Mouse (Mus musculus) hindbrain, embryonic 13.5 days (tissue): Measurements from ENCODE around the gene Rab44. TPM values are rescaled to one million over a fixed set of nuclear protein-coding genes. Genes with fewer than 3 reads are reported as not detected.

Experiments
- ATAC-seq: fragments of 200-750 bp; cut with Nextera tagmentation; 2 replicates; pipeline ENCODE4 v1.8.0; 2017; ENCODE audit warnings: moderate TSS enrichment; ENCODE audit not compliant: low FRiP score
- H3K27ac ChIP-seq: fragments of 300-500 bp; sonication (generic); 2 replicates; pipeline ENCODE4 v1.5.1; 2015; ENCODE audit warnings: inconsistent platforms, mild to moderate bottlenecking, moderate library complexity
- H3K27me3 ChIP-seq: fragments of 300-500 bp; sonication (generic); 2 replicates; pipeline ENCODE4 v1.6.1; 2015; ENCODE audit warnings: mild to moderate bottlenecking, inconsistent platforms
- H3K36me3 ChIP-seq: fragments of 300-500 bp; sonication (generic); 2 replicates; pipeline ENCODE4 v1.6.1; 2015; ENCODE audit warnings: mild to moderate bottlenecking, inconsistent platforms
- H3K4me1 ChIP-seq: fragments of 300-500 bp; sonication (generic); replicated peaks from 2 replicates; pipeline ENCODE4 v1.6.1; 2015; ENCODE audit warnings: inconsistent platforms
- H3K4me2 ChIP-seq: fragments of 300-500 bp; sonication (generic); 2 replicates; pipeline ENCODE4 v1.6.1; 2015; ENCODE audit warnings: inconsistent platforms, mild to moderate bottlenecking, moderate library complexity
- H3K4me3 ChIP-seq: fragments of 300-500 bp; sonication (generic); 2 replicates; pipeline ENCODE4 v1.5.1; 2015; ENCODE audit warnings: mild to moderate bottlenecking, inconsistent platforms
- H3K9ac ChIP-seq: fragments of 300-500 bp; sonication (generic); 2 replicates; pipeline ENCODE4 v1.6.1; 2015; ENCODE audit warnings: mild to moderate bottlenecking, inconsistent platforms
- H3K9me3 ChIP-seq: fragments of 300-500 bp; sonication (generic); 2 replicates; pipeline ENCODE4 v1.6.1; 2016; ENCODE audit warnings: inconsistent platforms
- WGBS: fragments of 180-500 bp; shearing (Covaris S2); methylation state at CpG from one replicate; pipeline ENCODE4 v1.1.7; 2015; 5-methylcytosine and 5-hydroxymethylcytosine counted together
- polyA plus RNA-seq: library from polyadenylated mRNA; unstranded; fragments of >200 nt; fragmentation: Nextera tagmentation; extraction: Ambion mirVana; gene quantifications from 2 replicates; pipeline ENCODE4 v1.2.1, GENCODE M21; 2015

Gene Rab44
- polyA plus RNA-seq, 1 experiment from 2014 or later = 0.22 TPM

DNA sequence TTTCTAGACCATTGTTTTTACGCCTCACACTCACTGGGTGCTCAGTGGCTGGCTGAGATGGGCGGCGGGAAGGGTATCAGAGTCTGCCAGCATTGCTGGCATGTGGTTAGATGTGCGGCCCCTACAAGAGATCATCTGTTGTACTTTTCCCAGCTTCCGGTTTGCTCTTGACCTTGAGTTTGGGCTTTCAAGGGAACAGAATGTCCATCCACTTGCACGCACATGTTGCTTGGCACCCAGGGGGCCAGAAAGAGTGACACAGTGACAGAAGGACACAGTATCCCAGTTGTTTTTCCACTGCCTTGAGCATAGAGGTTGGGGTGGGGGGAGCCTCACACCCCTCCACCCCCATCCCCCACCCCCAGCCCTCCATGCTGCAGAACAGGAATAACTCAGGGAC is 33.8 kb downstream of the Rab44 start:
- H3K4me2 ChIP-seq = no peak overlapping the region
- no peak overlapping the region for H3K27ac ChIP-seq
- no peaks in the 10 kb centered on the region for H3K9me3 ChIP-seq
- WGBS = 74% methylated on average over 6 of the region's 6 CpGs
- no peaks in the 10 kb centered on the region for H3K36me3 ChIP-seq
- no peak for ATAC-seq
- no peaks in the 10 kb centered on the region; the same call in 1 of the 2 replicates for H3K4me1 ChIP-seq
- H3K27me3 ChIP-seq = no peaks in the 10 kb centered on the region
- H3K9ac ChIP-seq = no peak overlapping the region
- no peak overlapping the region for H3K4me3 ChIP-seq

DNA sequence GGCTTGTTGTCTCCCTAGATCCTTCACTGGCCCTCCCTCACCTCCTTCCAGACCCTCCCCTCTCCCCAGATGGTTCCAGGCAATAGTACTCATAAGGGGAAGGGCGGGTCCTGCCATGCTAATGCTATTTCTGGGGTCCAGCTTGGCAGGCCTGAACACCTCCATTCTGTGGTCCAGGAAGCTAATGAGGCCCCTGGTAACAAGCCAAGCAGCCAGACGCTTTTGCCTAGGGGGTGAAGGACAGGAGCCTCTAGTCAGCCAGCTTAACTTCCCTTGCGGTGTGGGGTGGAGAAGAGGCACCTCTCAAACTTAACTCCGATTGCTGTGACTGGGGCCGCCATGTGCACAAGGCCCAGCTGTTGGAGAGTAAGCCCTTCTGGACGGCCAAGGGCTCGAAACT is 35.8 kb downstream of the Rab44 start:
- Histone ChIP-seq H3K4me1 (peaks cover 9% of the 10 kb centered on the region), H3K27ac (no peak overlapping the region), H3K4me3 (no peak overlapping the region), H3K36me3 (no peaks in the 10 kb centered on the region), H3K9me3 (no peaks in the 10 kb centered on the region), H3K9ac (no peak overlapping the region), H3K4me2 (no peak overlapping the region), H3K27me3 (no peaks in the 10 kb centered on the region)
- no peak for ATAC-seq
- 67% methylated on average over 7 of the region's 7 CpGs for WGBS

DNA sequence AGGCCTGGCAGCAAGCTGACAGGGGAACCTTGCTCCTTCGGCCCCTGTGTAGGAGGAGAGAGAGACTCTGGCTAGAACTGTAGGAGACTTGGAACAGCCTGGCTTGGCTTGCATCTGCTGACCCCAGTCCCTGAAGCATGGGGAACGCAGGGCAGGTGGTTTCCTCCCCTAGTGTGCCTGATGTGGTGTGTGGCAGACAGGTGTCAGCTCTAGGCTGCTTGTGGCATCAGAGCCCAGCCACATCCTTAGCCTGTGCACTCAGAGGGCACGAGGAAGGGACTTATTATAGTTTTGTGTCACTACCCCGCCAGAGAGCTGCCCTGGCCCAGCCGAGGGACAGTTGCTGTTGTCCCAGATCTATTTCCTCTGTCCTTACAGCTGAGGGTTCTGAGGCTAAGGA is 38.6 kb downstream of the Rab44 start:
- Histone ChIP-seq H3K4me3 (no peak overlapping the region), H3K27me3 (no peaks in the 10 kb centered on the region), H3K9me3 (no peaks in the 10 kb centered on the region), H3K4me2 (no peak overlapping the region), H3K4me1 (peaks cover 32% of the 10 kb centered on the region), H3K27ac (no peak overlapping the region), H3K36me3 (no peaks in the 10 kb centered on the region), H3K9ac (no peak overlapping the region)
- no peak for ATAC-seq
- WGBS = 76% methylated on average over 5 of the region's 5 CpGs

DNA sequence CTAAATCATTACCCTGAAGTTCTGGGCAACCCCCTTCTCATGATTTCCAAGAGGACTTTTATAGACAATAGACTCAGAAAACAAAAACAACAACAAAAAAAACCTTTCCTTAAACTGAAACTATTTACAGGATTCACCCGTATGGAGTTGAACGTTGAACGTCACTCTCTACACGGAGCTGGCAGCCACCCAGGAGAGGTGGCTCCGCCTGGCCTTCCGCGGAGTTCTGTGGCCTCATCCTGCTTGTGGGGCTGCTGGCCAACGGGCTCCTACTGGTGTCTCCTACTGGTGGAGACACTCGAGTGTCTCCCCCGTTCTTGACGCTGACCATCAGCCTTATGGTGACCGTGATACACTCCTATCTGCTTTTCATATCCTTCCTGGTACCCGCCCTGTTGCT is 40.3 kb downstream of the Rab44 start:
- Histone ChIP-seq H3K27ac (no peak overlapping the region), H3K27me3 (no peaks in the 10 kb centered on the region), H3K36me3 (no peaks in the 10 kb centered on the region), H3K4me2 (no peak overlapping the region), H3K9me3 (no peaks in the 10 kb centered on the region), H3K4me3 (no peak overlapping the region), H3K9ac (no peak overlapping the region), H3K4me1 (peaks cover 32% of the 10 kb centered on the region)
- ATAC-seq = no peak
- 83% methylated on average over 13 of the region's 13 CpGs for WGBS

DNA sequence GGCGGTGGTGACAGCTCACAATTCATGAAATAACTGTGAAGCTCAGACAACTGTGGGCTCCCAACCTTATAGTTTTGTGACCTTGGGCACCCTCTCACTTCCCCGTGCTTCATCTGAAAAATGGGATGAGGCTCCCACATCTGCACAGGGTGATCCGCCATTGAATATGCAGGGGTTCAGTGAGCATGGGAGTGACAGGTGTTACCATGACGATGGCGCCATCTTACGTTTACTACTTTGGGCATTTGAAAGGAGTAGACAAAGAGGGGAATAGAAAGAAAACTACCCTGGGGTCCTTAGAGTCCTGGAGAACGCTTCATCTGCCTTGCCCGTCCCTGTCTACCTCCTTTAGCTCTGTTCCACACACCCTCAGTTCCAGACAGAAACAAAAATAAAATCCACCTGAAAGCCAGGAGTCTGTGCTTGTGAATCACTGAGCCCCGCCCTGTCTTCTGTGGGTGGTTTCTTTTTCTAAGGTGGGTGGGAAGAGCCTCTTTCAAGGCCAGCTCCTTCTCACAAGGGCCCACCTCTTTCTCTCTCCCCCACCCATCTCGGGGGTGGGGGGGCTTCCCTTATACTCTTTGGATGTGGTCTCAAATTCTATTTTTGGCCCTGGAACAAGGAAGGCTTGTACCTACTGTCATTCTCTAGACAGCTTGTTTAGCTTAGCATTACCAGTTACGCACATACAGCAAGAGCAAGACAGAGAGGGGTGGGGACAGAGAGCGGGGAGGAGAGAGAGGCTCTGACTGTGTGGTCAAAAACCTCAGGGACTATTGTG is 41.6 kb downstream of the Rab44 start:
- 48% methylated on average over 12 of the region's 12 CpGs for WGBS
- H3K27ac ChIP-seq = peak overlapping the region; percentile 55
- H3K9me3 ChIP-seq = no peaks in the 10 kb centered on the region
- no peaks in the 10 kb centered on the region for H3K27me3 ChIP-seq
- ATAC-seq = no peak
- no peak overlapping the region for H3K4me2 ChIP-seq
- peaks cover 32% of the 10 kb centered on the region for H3K4me1 ChIP-seq
- no peak overlapping the region for H3K4me3 ChIP-seq
- H3K36me3 ChIP-seq = no peaks in the 10 kb centered on the region
- no peak overlapping the region for H3K9ac ChIP-seq

DNA sequence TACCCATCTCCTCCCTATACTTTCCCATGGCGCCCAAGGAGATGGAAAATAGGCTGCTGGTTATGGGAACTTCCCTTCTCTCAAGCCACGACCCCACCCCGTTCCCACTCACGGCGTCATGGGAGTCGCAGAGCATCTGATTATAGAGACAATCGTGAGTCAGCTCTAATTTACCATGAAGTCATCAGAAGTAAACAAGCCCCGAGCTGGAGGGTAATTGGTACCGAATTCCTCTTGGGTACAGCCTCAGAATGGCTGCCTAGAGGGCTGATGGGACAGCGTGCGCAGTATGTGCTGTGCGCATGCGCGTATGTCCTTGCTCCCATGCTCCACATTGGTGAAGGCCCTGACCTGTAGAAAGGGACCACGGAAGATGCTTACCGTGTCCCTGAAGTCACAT is 42.5 kb downstream of the Rab44 start:
- ATAC-seq = peak; percentile 25; the same call in 1 of the 2 replicates
- Histone ChIP-seq H3K4me3 (no peak overlapping the region), H3K4me1 (peaks cover 32% of the 10 kb centered on the region), H3K27ac (peak overlapping the region; percentile 55; the same call in 1 of the 2 replicates), H3K9me3 (no peaks in the 10 kb centered on the region), H3K27me3 (no peaks in the 10 kb centered on the region), H3K36me3 (no peaks in the 10 kb centered on the region), H3K9ac (no peak overlapping the region), H3K4me2 (peak overlapping the region; percentile 6; the same call in 1 of the 2 replicates)
- 55% methylated on average over 16 of the region's 16 CpGs for WGBS

DNA sequence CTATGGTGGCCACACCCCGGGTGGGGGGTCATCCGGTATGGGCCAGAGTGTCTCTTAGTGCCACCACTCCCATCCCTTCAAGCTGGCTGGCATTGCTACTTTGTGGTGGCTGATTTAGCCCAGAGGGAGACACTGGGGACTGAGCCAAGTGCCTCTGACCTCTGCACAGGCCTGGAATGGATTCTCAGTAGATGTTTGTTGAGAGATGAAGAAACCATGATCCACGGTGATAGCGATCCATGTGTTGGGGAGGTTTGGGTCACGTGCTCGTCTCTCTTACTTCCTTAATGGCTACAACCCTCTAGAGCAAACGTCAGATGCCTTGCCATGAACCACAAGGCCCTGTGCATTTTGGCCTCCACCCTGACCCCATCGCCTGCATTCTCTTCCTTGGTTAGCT is 42.9 kb downstream of the Rab44 start:
- Histone ChIP-seq H3K9ac (no peak overlapping the region), H3K4me2 (no peak overlapping the region), H3K36me3 (no peaks in the 10 kb centered on the region), H3K9me3 (no peaks in the 10 kb centered on the region), H3K4me3 (no peak overlapping the region), H3K27ac (no peak overlapping the region; the same call in 1 of the 2 replicates), H3K4me1 (peaks cover 32% of the 10 kb centered on the region), H3K27me3 (no peaks in the 10 kb centered on the region)
- no peak for ATAC-seq
- 93% methylated on average over 8 of the region's 8 CpGs for WGBS

DNA sequence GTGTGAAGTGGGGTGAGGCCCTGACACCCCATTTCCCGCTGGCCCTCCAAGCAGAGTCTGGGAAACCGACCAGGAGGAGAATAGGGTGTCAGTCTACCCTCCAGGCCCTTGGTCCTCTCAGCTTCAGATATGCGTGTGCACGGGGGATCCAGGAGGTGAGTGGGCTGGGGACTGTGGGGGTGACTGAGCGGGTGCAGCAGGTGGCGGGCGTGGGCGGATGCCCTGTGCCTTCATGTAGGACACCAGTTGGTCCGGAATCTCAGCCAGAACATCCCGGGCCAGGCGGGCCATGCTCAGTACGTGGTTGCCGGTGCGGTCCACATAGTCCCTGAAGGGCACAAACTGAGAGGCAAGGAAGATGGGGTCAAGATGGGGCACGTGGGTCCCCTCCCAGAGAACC is 45.0 kb downstream of the Rab44 start:
- Histone ChIP-seq H3K9me3 (no peaks in the 10 kb centered on the region), H3K36me3 (no peaks in the 10 kb centered on the region), H3K9ac (no peak overlapping the region), H3K4me1 (peaks cover 25% of the 10 kb centered on the region), H3K4me3 (no peak overlapping the region), H3K27ac (no peak overlapping the region), H3K27me3 (0 out of 2 replicates have a peak, but pooled peaks cover 4% of the 10 kb centered on the region), H3K4me2 (no peak overlapping the region)
- no peak for ATAC-seq
- WGBS = 95% methylated on average over 15 of the region's 15 CpGs

DNA sequence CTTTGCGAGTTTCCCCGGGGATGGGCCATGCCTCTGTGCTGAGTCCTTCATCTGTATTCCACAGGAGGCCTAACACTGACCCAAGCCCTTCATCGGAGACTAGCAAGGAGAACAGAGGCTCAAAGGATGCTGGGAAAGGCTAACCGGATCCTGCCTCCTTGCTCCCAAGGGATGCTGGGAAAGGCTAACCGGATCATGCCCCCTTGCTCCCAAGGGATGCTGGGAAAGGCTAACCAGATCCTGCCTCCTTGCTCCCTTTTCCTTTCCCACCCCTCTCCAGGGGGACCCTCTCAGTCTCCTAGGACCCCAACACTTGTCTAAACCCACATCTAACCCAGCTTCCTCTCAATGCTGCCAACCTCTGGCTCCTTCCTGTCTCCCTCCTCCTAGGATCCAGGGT is 45.4 kb downstream of the Rab44 start:
- no peak overlapping the region for H3K9ac ChIP-seq
- ATAC-seq = no peak

DNA sequence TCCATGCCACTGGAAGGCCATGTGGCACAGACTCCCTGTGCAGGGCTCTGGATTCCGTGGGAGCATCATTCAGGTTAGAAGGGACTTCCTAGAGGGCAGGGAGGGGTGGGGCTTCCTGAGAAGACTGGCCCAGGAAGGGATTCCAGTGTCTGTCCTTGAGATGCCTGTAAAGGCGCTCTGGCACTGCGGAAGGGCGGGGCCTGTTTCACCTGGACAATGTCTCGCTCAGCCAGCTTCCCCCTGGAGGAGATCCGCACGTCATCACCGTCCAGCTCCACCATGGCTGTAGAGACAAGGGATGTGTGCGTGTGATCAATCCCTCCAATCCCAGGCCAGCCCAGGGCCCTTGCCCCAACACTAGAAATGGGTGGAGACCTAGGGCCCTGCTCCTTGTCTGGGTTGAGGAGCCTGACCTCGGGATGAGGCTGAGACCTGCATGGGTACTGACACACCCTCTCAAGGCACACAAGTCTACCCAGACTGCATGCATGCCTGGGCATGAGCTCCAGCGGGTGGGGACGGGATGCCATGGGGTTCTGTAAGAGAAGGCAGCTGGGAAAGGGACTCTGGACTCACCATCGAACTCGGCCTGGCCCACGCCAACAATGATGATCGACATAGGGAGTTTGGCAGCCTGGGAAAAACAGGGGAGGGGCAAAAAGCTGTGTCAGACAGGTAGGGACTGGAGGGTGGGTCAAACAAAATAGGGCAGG is 46.0 kb downstream of the Rab44 start:
- no peak overlapping the region for H3K27ac ChIP-seq
- H3K36me3 ChIP-seq = no peaks in the 10 kb centered on the region
- ATAC-seq = no peak
- no peak overlapping the region for H3K4me2 ChIP-seq
- 0 out of 2 replicates have a peak, but pooled peaks cover 4% of the 10 kb centered on the region for H3K27me3 ChIP-seq
- no peak overlapping the region for H3K4me3 ChIP-seq
- H3K4me1 ChIP-seq = peaks cover 32% of the 10 kb centered on the region
- no peaks in the 10 kb centered on the region for H3K9me3 ChIP-seq
- WGBS = 92% methylated on average over 16 of the region's 16 CpGs
- no peak overlapping the region for H3K9ac ChIP-seq

More for the DNA sequence above, 45.4 kb downstream of the Rab44 start:
- 0 out of 2 replicates have a peak, but pooled peaks cover 4% of the 10 kb centered on the region for H3K27me3 ChIP-seq
- no peak overlapping the region for H3K4me2 ChIP-seq
- no peak overlapping the region for H3K27ac ChIP-seq
- no peaks in the 10 kb centered on the region for H3K9me3 ChIP-seq
- H3K4me1 ChIP-seq = peaks cover 29% of the 10 kb centered on the region
- WGBS = 94% methylated on average over 5 of the region's 5 CpGs
- H3K4me3 ChIP-seq = no peak overlapping the region
- no peaks in the 10 kb centered on the region for H3K36me3 ChIP-seq

DNA sequence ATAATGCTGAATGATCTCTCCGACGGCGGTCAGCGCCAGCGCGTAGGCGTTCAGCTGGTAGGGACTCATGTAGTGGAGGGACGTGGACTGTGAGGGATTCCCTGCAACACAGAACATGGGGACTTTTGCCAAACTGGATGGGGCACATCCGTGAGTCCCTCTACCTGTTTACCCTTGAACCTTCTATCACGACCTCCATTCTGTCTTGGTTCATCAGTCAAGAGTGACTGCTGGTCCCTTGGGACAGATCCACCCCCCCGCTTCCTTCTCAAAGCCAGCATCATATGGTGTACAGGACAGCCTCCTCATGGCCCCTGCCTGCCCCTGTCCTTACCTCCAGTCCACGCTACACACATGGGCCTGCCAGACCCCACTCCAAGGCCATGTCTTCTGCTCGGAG is 48.4 kb downstream of the Rab44 start:
- no peaks in the 10 kb centered on the region for H3K9me3 ChIP-seq
- no peak overlapping the region for H3K27ac ChIP-seq
- WGBS = 92% methylated on average over 13 of the region's 13 CpGs
- no peak overlapping the region for H3K9ac ChIP-seq
- no peak overlapping the region for H3K4me3 ChIP-seq
- 0 out of 2 replicates have a peak, but pooled peaks cover 7% of the 10 kb centered on the region for H3K27me3 ChIP-seq
- no peaks in the 10 kb centered on the region for H3K36me3 ChIP-seq
- no peak overlapping the region for H3K4me2 ChIP-seq
- no peak for ATAC-seq
- H3K4me1 ChIP-seq = peaks cover 28% of the 10 kb centered on the region

DNA sequence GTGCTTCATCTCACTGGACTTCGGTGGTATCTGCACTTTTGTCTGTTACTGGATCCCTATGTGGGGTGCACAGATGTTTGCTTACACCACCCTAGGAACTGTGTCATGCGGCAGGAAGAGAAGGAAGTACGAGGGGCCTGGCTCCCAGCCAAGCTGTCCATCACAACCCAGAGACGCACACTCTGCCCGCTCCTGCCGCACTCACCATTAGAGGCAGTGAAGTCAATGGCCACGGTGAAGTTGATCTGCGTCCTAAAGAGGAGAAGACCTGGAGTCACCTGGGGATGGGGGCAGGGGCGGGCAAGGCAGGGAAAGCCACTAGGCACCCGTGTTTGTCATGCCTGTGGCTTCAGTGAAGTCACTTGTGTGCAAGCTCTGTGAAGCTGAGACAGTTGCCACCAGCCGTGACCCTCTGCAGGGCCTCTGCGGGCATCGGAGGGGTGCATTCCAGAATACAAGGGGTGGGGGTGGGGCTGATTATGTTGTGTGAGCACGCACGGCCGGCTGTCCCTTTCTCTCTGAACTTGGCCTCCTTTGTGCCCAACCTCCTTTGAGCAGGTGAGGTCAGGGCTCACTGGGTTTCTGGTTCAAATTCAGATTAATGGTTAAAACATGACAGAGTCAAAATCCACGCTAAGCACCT is 50.6 kb downstream of the Rab44 start:
- H3K4me2 ChIP-seq = 0 out of 2 replicates have a peak overlapping the region, but pooled peaks have one; percentile 13
- no peak overlapping the region for H3K4me3 ChIP-seq
- no peaks in the 10 kb centered on the region for H3K9me3 ChIP-seq
- H3K36me3 ChIP-seq = no peaks in the 10 kb centered on the region
- H3K9ac ChIP-seq = no peak overlapping the region; the same call in 1 of the 2 replicates
- ATAC-seq = no peak
- H3K27me3 ChIP-seq = peaks cover 9% of the 10 kb centered on the region; the same call in 1 of the 2 replicates
- 7% methylated on average over 17 of the region's 17 CpGs for WGBS
- H3K4me1 ChIP-seq = peaks cover 32% of the 10 kb centered on the region
- peak overlapping the region; percentile 85 for H3K27ac ChIP-seq
